Mouse (Mus musculus): Measurements from ENCODE around the gene Blzf1. TPM values are rescaled to one million over a fixed set of nuclear protein-coding genes. Genes with fewer than 3 reads are reported as not detected.

The Blzf1 gene
- total RNA-seq (2015; ENCODE audit: low replicate concordance) (6.1 and 11.5 TPM in 2 replicates), total RNA-seq (2017; ENCODE audit: low replicate concordance) (3.2 and 11.4 TPM in 2 replicates)

DNA sequence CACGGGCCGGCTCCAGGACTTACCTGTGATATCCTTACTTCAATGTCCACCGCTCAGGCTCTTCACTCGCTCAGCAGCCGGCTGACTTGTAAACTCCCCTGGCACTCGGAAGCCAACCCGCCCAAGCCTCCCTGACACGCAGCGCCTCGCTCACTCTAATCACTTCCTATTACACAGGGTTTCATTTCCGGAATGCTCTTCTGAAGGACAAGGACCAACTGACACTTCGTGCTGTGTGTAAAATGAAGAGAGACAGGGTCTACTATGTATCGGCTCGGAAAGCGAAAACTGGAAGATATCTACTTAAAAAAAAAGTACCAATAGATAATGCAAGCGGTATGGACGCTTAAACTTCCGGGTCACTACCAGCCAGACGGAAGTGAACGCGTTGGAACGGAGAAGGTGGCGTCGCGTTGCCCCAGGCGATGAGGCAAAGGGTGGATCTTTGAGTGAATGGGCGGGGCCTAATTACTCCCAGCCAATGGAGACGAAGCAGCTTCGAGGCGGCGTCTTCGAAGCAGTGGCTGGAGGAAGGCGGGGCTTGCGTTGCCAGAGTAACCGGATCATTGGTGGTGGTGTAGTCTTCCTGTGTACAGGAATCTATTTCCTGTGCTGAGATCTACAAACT, at the start of gene Blzf1:
Gene Blzf1 (minus strand): TSS at position 366 of the 628 bp plus-strand sequence.
- peak; percentile 98 for ATAC-seq (replicated peaks; ENCODE audit: low FRiP score, poor library complexity, severe bottlenecking)

DNA sequence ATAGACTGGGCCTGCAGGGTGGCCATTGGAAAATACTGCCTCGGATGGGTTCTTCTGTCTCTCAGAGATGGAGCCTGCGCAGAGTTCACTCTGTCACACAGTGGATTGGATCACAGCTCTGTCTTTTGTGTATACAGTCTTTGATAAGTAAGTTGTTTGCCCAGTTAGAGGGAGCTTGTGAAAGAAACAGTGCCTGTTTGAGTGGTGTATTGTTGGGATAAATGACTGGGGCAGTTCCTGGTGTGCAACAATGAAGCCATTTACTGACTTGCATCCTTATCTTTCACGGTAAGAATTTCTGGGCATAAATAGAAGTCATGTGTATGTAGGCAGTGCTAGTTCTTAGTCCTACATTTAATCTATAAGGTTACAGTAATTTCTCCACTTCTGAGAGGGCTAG, 46.2 kb upstream of the Blzf1 start:
- no peak for ATAC-seq (replicated peaks; ENCODE audit: low FRiP score, poor library complexity, severe bottlenecking)

DNA sequence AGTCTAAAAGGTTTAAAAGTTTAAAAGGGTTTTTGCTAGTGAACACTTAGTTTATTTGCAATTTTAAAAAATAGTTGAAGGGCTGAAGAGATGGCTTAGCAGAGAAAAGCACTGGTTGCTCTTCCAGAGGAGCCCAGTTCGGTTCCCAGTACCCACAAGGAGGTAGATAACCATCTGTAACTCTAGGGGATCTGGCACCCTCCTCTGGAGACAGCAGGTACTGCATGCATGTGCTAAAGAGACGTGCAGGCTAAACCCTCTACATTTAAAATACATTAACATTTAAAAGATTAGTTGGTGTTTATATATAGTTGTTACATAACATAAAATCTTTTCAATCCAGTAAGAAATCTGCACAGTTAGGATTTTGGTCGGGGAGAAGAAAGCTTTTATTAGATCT, 34.9 kb upstream of the Blzf1 start:
- no peak for ATAC-seq (replicated peaks; ENCODE audit: low FRiP score, poor library complexity, severe bottlenecking)

DNA sequence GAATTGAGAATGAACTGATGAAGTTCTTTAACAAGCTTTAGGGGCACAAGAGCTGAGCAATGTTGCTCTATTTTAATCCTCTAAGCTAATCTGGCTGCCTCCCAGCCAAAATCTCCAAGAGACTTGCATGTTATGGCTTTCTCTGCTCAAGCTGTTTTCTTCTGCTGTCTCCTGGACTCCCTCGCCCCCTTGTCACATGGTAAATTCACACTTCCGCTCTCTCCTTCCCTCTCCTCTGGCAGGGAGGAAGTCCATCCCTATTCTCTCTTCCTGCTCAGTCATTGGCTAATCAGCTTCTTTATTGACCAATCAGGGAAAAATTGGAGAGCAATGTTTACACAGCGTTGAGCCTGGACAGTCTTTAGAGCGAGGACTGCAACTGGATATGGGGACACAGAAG, 28.6 kb upstream of the Blzf1 start:
- ATAC-seq (replicated peaks; ENCODE audit: low FRiP score, poor library complexity, severe bottlenecking), result no peak

DNA sequence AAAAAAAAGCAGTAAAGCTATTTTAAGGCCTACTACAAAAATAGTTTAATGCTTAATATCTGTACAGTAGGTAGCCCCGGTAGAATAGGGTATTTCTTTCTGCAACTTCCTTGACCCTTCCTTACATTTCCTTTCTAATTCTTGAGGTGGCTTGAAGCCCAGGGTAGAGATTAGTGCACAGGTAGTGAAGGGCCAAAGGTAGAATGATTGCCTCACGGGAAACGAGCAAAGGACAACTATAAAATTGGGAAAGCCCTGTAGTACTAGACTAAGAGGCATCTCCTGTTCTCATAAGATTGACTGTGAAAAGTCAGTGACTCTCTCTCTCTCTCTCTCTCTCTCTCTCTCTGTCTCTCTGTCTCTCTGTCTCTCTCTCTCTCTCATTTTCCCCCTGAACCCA, 28.1 kb upstream of the Blzf1 start:
- ATAC-seq (replicated peaks; ENCODE audit: low FRiP score, poor library complexity, severe bottlenecking), result no peak

DNA sequence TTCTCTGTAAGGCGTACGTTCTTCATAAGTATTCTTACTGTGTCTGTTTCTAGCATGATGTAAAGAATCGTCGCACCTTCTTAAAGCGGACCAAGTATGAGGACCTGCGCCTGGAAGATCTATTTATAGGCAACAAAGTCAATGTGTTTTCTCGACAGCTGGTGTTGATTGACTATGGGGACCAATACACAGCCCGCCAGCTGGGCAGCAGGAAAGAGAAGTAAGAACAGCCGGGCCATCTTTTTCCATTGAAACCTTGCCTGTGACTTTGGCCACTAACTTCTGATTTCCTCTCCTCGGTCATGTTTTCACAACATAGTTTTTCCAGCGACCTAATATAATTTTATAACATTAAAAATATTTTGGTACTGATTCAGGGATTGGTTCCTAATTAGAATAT, 25.3 kb upstream of the Blzf1 start:
- no peak for ATAC-seq (replicated peaks; ENCODE audit: low FRiP score, poor library complexity, severe bottlenecking)

DNA sequence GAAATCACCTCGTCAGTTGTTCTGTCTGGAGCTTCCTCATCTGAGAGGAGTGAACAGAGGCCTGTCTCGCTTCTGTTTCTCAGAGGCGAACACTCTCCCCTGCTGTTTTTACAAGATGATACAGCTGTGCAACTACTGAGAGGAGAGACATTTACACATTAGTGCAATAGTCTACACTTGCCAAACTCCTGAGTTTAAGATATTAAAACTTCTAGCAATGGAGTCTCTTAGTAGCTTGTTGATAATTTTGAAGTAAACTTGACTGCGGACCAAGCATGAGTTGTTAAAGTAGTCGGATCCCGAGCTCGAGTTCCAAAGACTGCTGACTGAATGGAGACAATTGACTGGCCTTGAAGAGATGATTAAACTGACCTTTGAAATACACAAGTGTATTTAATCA, 20.5 kb upstream of the Blzf1 start:
- ATAC-seq (replicated peaks; ENCODE audit: low FRiP score, poor library complexity, severe bottlenecking), result no peak

DNA sequence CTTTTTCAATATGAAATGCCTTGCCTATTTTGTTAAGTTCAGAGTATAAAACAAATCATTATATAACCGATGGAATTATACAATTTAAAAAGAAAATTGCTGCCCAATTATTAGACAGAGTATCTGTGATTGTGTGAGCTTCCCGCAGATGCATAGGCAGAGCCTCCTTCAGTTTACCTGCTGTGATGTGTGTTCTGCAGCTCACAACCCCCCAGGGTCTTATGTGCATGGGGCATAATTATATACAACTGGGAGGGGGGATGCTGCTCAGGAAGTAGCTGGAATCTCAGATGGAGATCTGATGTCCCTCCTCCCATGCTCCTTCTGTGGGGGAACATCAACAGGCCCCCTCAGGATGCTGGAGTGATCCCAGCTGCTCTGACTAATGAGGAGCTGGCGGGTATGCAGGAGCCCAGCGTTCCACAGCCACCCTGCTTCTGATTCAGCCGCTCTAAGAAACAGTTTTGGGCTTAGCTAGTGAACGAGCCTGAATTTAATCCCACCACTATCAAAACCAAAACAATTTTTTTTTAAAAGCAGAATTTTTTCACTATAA, 19.4 kb upstream of the Blzf1 start:
- no peak for ATAC-seq (replicated peaks; ENCODE audit: low FRiP score, poor library complexity, severe bottlenecking)

DNA sequence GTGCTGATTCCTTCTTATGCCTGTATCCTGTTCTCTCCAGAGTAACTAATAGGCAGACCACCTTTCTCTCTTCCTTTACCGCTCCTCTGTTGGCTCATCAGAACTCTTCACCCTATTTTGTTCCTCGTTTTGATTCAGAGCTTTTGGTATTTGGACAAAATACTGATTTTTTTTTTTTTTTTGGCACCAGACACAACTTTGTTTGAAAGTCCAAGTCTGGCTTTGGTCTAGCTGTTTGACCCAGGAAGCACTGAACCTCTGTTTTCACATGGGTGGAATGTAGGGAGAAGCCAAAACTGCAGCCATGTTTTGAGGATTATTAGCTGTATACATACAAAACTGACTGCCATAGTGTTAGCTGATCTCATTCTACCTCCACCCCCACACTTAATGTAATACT, 17.6 kb upstream of the Blzf1 start:
- ATAC-seq (replicated peaks; ENCODE audit: low FRiP score, poor library complexity, severe bottlenecking), result no peak

DNA sequence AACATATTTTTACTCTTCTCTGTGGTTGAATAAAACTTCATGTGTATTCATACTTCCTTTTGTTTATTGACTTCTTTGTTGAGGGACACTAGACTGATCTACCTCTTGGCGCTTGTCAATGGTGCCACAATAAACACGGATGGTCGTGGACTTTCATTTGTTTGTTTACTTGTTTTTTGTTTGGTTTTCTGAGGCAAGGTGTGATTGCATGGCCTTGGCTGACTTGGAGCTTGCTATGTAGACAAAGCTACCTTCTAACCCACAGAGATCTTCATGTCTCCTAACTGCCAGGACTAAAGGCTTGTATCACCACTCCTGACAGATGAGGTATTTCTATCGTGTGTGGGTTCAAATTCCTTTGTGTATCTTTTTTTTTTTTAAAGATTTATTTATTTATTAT, 16.9 kb upstream of the Blzf1 start:
- ATAC-seq (replicated peaks; ENCODE audit: low FRiP score, poor library complexity, severe bottlenecking), result no peak

DNA sequence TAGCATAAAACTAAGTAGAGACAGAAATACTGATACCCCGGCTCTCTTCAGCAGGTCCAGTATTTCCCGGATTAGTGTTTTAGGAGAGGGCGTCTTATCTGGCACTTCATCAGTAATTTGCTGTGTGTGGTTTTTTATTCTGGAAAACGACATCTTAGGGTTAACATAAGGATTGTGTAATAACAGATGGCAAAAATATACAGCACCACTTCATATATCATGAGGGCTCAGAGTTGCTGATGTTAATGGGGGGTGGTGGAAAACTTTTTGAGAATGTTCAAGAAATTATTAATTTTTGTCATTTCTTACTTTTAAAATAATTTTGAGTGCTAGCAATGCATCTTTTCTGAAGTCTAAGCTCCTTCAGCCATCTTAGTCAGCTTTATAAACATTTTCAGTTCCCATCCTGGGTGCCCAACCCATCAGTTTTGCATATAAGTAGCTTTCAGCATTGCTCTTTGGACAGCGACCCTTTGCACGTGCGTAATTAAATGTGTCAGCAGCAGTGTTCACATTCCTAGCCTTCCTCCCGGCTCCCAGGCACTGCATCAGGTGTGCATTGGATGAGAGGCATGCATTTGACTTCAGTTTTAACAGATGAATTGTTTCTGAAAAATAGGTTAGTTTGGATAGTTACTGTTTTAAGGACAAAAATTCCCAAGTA, 15.8 kb upstream of the Blzf1 start:
- no peak for ATAC-seq (replicated peaks; ENCODE audit: low FRiP score, poor library complexity, severe bottlenecking)

DNA sequence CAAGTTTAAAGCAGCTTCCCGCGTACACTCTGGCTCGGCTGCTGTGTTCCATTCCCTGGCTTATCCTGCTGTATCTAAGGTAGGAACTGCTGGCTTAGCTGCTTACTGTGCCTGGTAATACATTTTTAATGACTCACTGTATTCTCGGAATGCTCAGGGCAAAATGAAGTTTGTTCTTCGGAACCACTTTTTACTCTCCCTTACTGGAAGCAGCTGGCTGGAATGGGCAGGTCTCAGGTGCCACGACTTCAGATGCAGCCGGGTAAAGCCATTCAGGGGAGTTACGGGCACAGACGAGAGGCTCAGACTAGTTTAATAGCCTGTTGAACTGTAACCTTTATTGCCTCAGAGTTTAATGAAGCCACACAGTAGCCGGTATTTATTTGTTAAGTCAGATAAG, 14.1 kb upstream of the Blzf1 start:
- ATAC-seq (replicated peaks; ENCODE audit: low FRiP score, poor library complexity, severe bottlenecking), result no peak

DNA sequence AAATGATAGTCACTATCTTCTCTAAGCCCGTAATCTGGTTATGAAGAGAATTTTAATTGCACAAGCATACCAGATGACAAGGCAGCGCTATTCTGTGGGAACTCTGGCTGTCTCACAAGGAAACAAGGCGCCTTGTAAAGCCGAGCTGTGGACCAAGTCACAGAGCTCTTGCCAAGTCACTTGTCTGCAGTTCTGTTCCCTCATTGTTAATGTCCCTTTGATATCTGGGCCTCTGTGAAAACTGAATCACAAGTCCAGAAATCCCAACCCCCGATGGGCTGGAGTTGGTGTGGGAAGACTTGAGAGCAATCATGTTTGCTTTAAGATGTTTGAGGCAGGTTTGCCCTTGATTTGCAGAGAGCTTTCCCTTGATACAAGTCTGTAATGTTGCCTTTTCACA, 13.4 kb upstream of the Blzf1 start:
- no peak for ATAC-seq (replicated peaks; ENCODE audit: low FRiP score, poor library complexity, severe bottlenecking)

DNA sequence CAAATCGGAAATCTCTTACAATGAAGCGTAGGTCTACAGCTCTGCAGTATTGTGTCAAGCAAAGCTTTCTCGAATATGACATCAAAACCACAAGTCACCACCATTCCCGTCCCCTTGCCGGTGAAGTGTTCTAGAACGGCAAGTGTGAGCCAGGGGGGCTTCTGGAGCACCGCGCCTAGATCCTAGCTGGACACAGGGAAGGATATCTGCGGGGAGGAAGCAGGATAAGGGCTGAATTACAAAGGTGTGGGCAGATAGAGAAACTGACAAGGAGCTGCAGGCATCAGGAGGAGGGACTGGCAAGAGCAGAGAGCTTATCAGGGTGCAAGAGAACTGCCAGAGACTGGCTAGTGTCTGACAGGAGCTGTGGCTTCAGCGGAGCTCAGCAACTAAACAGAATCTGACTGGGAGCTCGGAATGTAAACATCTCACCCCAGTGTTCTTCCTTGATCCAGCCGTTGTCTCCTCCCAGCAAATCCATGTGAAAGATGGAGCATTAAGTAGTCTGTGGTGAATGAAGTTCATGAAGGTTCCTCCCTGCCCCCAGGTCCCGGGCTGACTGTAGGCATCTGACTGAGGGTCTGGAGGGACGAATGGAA, 12.4 kb upstream of the Blzf1 start:
- ATAC-seq (replicated peaks; ENCODE audit: low FRiP score, poor library complexity, severe bottlenecking), result no peak

DNA sequence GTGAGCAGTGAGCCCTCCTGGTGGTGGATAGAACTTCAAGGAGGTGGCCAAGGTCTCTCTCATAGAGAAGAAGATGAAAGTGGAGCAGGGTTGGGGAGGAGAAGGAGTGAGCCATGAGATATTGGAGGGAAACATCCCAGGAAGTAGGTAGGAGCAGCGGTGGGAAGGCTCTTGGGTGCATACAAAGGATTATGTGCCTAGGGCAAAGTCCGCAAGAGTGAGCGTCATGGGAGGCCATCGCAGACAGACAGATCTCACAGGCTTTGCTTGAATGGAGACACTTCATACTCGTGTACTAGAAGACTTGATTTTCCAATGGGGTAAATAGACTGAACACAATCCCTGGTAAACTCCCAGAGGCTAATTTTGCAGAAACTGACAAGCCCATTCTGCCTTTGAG, 11.2 kb upstream of the Blzf1 start:
- no peak for ATAC-seq (replicated peaks; ENCODE audit: low FRiP score, poor library complexity, severe bottlenecking)

DNA sequence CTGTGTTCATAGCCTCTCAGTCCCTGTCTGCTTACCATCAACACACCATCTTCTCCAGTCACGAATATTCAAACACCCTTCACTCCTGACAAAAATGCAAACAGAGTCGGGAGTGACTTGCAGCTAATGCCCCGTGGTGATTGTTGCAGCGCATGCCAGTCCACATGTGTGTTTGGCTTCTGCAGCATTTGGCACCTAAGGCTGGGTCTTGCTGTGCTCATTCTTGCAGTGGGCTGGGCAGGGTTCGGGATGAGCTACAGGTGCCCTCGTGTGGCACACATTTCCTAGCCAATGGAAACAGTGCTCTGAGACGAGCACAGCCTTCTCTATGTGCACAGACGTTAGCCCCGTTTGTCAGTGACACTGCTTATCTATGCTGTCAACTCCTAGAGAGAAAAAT, 10.0 kb upstream of the Blzf1 start:
- no peak for ATAC-seq (replicated peaks; ENCODE audit: low FRiP score, poor library complexity, severe bottlenecking)

DNA sequence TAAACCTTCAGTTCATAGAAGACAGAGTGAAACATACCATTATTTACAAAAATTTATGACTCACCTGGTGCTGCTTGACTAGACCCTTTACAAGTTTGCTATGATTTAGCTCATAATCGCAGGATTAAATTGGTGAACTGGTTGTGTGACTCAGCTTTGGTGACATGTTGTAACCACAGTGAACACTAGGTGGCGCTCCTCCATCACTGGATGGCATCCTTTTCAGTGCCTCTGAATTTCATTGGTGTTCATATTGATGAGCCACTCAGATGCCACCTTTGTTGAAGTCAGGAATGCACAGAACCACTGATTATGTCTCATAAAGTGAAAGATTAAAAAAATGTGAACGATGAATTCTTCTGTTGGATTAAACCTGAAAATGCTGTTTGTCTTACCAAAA, 9.4 kb upstream of the Blzf1 start:
- peak; percentile 80 for ATAC-seq (replicated peaks; ENCODE audit: low FRiP score, poor library complexity, severe bottlenecking)

DNA sequence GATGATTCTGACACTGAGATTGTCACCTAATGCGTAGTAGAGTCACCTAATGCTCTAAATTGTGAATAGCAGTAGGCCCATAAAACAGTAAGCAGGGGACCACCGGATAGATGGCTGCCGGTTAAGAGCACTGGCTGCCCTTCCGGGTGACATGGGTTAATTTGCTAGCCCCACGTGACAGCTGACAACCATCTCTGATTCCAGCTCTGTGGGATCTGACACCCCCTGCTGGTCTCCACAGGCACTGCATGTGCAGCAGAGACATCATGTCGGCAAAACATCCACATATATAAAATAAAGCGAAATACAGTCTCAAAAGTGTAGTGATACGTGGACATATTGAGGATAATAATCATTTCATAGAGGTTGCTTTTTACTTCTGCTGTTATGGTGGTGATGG, 8.0 kb upstream of the Blzf1 start:
- ATAC-seq (replicated peaks; ENCODE audit: low FRiP score, poor library complexity, severe bottlenecking), result peak; percentile 54; the same call in 1 of the 2 replicates

DNA sequence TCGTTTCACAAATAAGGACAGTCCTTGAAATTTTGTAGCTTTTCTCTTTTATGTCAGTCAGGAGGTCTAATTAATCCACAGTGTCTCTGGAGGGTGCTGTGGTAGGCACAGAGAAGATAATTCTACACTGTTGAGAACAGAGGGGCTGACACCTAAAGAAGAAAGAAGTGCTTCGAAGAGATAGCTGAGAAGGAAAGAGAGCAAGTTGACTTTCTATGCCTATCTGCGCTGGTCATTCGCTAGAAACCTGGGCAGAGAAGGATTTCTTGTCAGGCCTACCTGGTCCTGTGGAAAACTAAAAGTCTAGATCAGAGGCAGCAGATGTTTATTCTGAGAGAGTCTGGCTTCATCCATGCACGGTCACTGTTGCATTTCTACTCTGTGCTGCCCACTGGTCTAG, 6.8 kb upstream of the Blzf1 start:
- ATAC-seq (replicated peaks; ENCODE audit: low FRiP score, poor library complexity, severe bottlenecking), result no peak

DNA sequence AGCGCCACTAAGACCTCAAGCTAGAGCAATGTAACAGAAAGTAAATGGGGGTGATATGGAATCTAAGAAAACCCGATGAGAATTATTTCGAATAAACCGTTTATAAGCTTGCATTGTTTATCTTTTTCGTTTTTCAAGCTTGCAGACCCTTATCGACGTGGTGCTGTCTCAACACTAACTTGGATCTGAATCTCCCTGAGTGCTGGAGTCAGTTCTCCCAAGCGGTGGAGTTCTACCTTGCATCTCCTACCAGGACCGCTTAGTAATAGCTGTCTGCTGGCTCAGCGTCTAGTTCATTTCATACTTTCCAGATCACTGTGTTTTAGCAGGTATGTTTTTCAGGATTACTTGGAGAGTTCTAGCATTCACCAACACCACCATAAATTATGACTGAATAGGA, 633 bp upstream of the Blzf1 start:
- ATAC-seq (replicated peaks; ENCODE audit: low FRiP score, poor library complexity, severe bottlenecking), result 0 out of 2 replicates have a peak, but pooled peaks have one; percentile 7

DNA sequence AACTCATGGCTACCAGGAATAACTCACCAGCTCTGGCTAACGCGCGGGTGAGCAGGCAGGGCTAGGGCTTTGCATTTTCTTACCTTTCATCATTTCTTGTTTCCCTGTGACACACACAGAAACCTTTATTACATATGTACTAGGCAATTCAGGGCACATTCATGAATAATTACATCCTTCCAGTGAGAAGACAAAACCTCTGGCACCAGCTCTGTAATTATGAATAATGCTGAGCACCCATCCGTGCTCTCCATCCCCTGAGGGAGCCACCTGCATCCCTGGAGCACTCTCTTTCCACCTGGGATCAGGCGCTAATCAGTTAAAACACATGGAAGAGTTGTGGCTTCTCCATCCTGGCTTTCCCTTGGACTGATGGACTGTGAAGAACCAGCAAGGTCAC, 3.5 kb downstream of the Blzf1 start, which contains the start of gene Nme7:
Gene Nme7 (plus strand): TSS at position 301 of the 400 bp plus-strand sequence.
- ATAC-seq (replicated peaks; ENCODE audit: low FRiP score, poor library complexity, severe bottlenecking), result no peak

All from erythroblast, adult 5-6 weeks (primary cell).